Mouse (Mus musculus): ENCODE measurements around the gene Bag6. TPM values are rescaled to one million over a fixed set of nuclear protein-coding genes. Genes with fewer than 3 reads are reported as not detected.

The Bag6 gene
- total RNA-seq, 1 experiment from 2014 or later: 461 TPM

DNA sequence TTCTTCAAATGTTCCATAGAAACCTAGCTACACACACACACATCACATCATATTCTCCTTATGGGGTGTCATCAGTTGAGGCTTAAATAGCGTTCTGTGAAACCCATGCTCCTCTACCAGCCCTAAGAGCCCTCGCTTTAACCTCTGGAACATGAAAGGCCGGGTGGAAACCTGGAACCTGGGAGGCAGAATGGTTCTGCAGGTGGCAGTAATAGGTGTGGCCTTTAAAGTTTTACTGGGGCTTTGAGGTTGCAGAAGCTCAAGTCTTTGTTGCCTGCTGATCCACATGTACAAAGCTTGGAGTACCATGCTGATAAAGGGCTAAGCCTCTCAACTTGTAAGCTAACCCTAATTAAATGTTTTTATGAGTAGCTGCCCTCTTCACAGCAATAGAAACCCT is 12.4 kb downstream of the Bag6 start:
- DNase-seq: no peak

DNA sequence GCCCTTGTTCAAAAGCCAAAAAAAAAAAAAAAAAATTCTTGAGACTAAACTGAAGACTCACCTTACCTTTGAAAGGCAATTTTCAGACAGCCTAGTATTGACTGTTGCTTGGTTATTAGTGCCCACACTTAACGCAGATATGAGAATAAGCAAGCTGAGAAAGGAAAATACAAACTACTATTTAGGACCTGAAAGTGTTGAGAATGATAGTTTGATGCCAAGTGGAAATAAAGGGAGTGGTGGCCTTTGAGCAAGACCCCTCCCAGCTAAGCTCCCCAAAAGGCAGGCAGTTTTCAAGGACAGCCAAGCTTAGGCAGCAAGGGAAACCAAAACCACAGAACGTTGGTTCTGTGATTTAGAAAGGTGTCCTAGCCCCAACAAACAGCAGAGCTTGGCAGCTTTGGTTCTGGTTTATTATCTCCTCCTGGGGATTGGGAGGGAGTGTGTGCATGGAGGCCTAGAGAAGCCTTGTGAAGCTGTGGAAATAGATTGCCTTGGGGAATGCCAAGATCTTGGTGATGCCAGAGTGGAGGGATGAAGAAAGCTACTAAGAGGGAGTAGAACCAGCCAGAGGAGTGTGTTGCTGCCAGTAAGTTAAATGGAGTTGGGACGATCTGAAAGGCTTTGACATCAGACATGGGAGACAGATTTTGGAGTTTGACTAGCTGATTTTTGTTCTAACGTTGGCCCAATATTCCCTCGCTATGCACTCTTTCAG is 13.1 kb downstream of the Bag6 start:
- DNase-seq: no peak

DNA sequence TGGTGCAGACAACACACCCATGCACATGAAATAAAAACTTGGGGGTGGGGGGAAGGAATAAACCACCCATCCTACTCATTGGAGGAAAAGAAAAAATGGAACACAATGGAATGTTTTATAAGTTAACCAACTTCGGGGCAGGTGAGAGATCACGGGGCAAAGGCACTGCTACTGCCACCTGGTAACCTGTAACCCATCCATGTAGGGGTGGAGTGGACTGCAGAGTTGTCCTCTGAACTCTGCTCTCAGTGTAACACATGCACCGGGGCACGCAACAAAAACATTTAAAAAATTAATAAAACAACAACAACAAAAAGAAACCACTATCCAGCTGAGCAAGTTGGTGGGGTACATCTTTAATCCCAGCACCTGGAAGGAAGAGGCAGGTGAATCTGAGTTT is 17.1 kb downstream of the Bag6 start:
- no peak for DNase-seq

DNA sequence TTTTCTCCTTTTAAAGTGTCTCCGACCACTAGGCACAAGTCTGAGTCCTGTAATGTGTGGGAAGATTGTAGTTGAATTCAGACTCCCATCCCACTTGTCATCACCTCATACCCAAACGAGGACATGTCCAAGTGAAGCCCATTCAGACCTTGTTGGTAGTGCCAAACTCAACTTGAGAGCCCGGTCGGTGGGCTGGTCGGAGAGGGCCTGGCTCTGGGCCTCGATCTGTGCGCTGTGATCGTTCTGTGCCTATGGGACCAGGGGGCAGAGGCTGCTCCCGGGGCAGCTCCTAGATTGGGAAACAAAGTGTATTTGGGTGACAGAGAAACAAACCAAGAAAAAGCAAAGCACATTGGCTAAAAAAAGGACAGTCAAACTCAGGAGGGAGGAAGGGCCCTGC is 18.1 kb downstream of the Bag6 start:
- DNase-seq: no peak

DNA sequence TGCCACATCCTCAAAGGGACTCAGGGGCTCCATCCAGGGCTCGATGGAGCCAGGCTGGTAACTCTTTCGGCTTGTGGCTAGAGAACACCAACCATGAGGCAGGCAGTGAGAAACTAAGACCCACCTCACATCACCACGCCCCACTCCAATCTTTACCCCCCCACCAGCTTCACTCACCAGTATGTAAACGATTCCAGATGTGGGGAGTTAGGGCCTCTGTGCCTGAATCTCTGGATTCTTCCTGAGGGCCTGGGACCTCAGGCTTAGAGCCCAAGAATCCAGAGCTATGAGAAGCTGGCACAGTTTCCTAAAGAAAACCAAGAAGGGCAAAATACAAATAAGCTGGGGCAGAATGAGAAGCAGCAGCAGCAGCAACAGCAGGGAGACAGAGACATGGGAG is 19.0 kb downstream of the Bag6 start:
- no peak for DNase-seq

DNA sequence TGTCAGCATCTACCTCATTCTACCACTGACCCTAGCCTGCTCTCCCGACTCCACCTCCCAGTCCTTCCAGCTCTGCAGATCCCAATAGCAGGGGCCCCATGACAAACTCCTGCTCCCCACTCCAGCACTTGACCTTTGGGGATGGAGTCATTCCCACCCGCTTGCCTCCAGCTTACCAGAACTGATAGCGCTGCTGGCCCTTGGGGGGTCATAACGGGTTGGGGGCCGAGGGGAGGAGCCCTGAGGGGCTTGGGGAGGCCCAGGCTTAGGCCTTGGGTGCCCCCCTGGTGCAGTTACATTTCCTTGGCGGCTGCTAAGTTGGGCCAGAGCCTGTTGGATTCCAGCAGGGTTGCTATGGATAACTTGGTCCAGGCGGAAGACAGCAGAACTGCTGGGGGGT is 19.6 kb downstream of the Bag6 start:
- DNase-seq: no peak

DNA sequence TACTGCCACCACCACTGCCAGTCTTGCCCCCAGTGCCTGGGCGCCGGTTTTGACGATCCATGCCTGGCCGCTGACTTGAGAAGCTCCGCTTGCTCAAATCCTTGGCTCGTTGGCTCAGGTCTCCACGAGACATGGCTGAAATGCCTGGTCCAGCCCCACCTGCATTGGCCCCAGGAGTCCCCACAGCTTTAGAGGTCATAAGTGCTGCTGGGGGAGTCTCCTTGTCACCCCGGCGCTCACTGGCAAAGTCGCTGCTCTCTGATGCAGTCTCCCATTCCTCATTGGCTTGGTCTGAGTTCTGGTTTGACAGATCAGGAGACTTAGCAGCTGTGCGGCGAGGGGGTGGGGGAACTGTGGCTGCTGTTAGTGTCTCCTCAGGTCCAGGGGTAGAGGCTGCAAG is 20.5 kb downstream of the Bag6 start:
- DNase-seq: no peak

DNA sequence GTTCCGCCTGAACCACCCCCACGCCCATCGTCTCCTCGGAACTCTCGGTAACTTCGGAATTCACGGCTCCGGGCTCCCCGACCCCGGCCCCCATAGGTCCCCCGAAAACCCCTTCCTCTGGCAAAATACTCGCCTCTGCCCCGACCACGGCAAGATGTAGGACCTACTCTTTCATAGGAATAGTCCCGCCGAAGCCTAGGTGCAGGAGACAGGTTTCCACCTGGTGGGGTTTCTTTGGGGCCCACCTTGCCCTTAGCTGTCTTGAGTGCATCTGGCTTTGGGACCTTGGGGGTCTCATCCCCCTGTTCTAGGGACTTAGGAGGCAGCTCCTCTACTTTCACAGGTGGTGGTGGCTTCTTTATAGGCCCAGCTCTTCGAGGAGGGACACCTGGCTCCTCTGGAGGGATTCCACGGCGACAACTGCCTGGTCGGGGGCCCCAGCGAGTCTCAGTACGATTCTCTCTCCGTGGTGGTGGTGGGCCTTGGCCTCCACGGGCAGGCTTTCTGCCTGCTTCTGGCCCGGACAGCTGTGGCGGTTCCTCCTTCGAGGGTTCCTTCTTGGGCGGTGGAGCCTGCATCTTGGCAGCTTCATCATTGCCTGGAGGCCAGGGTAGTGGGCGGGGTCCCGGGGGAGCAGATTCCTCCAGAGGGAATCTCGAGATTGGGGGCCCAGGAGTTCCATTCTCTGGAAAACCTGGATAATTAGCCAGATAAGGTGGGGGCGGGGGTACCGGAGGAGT is 21.7 kb downstream of the Bag6 start:
- DNase-seq: no peak

DNA sequence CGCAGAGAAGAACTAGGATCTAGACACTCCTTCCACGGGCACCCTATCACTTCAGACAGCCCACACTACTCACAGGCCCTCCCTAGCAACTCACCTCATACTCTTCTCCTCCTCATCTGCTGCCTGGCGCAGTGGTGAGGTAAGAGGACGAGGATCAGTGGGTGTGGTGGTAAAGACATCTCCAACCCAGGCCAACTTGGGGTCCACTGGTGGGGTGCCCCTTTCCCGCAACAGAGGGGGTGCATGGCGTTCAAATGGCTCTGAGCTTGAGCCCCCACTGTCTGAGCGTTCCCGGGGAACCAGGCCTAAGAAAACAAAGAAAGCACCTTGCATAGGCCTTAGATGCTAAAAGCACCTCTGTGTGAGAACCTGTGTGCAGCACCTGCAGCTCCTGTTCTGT is 22.3 kb downstream of the Bag6 start:
- no peak for DNase-seq

DNA sequence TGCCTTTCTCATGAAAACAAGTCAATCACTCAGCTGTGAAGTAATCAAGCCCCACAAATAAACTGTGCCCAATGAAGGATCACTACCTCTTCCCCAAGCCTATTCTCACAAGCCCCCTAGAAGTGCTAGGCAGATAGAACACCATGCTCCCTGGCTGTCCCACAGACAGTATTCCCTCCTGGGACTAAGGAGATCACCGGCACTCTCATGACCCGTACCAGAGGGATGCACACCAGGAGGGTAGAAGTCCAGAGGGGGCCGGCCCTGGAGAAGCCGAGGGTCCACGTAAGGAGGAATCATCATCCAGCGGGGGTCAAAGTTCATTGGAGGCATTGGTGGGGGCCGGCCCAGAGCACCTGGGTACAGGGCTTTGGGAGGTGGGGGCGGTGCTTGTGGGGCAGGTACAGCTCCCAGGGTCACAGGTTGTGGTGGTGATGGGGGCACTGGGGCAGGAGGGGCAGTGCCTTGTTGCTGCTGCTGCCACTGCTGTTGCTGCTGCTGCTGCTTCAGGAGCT is 22.7 kb downstream of the Bag6 start:
- no peak for DNase-seq

DNA sequence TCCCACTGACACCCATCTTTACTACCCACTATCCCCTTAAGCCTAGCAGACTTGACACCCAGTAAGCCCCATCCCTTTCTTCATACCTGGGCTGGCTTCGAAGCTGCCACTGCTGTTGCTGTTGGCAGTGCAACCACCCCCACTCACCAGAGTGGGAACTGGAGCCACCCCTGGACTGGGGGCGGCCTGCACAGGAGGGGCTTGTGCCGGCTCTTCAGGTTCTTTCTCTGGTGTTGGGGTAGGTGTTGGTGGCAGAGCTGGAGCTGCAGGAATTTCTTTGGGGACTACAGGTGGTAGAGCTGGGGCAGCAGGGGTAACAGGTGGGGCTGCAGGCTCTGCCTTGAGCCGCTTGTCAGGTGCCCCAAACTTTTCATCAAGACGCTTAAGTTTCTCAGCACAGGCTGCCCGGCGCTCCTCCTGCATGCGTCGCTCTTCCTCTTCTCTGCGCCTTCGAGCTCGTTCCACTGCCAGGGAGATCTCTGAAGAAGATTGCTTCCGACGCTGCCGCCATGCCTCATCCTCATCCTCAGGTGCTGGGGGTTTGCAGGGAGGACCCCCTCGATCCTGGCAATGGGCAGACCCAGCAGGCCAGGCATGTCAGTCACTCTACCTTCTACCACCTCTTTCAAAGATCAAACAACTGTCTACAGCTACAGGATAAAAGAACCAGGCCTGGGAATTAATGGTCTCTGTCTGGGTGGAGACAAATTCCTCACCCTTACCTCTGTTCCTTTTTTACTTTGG is 24.0 kb downstream of the Bag6 start:
- DNase-seq: no peak

DNA sequence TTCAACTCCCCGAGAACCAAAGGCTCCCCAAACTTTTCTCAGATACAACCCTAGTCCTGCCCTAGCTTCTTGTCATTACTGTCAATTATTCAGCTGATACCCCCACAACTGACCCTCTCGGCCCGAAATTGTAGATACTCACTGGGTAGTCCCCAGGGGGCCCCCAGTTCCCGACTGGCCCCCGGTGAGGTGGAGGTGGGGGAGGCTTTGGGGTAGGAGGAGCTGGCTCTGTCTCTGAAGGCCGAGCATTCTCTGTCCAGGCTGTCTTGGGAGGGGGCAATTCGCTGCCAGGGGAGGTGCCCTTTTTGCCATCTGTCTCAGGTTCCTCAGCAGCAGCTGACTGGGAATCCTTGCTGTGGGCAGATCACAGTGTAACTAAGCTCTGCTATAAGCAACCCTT is 24.7 kb downstream of the Bag6 start:
- no peak for DNase-seq

DNA sequence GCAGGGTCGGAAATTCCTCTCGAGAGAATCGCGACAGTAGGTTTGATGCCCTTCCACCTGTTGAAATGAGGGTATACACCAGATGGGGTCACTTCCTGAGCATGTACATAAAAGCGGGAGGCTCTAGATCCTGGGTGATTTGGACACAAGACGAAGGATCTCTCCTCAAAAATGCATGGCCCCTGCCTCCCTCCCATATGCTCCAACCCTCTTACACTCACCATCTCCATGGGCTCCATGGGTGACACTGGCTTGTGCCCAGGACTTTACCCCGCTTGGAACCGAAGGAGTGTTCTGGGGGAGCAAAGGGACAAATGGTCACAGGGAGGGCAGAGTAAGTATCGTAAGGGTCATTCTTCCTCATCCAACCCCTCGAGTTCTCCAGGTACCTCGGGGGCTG is 26.4 kb downstream of the Bag6 start:
- no peak for DNase-seq

DNA sequence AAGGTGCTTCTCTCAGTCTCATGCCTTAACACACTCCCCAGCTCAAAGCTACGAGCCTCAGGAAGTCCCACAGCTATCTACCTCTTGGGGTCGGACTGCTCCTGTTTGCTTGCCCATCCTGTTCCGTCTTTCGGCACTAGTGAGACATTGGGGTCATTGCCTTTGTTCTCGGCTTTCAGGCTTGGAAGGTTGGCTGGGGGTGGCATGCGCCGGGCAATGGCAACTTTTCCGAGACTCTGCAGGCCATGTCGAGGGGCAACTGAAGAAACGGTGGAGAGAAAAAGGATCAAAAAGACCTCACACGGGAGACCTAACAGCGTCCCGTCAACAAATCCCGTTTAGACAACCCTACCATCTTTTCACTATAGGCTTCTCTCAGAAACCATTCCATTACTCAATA is 27.1 kb downstream of the Bag6 start:
- DNase-seq: no peak

DNA sequence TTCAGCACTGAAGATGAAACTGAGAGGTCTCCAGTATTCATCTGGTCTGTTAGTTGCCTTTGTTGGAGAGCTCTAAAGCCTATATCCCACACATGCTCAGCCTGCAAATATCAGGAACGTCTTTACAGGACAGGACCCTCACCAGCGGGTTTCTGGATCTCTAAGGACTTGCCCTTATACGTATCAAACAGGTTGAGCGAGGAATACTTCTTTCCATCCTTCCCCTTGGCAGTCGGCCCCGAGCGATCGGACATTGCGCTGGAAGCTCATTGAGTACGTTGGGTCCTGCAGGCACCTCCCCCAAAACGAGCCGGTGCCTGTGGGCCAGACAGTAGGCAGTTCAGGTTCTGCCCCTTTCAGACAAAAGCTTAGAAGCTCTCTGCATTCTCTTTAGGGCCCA is 27.8 kb downstream of the Bag6 start:
- peak; percentile 43 for DNase-seq

DNA sequence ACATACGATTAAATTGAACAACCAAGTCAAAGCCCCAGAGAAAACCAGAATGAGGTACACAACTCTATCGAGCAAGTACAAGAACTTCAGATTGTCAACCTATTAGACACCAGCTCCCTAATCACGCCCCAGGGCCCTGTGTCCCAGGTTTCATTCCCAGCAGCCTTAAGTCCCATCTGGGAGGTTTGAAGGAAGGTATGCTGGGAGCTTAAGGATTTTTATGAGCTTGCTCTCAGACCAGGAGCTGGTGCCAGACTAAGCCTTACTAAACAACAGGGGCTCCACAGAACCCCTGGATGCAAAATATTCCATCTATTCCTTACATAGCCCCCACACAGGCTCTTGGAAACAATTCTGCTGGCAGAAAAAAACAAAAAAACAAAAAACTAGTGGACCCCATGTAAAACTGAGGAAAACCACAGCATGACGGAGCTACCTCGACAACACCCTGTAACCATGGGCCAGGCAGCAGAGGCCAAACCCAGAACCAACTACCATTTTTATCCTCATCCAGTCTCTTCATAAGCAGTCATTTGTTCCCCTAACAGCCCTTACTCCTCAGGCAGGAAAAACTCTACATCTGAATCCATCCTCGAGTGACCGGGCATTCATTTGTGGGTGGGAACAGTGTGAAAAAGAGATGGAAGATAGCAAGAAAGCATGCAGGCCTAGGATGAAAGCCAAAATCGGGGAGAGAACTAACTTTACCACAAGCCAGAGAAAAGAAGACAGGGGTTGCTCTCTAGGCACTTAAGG is 28.5 kb downstream of the Bag6 start:
- no peak for DNase-seq

DNA sequence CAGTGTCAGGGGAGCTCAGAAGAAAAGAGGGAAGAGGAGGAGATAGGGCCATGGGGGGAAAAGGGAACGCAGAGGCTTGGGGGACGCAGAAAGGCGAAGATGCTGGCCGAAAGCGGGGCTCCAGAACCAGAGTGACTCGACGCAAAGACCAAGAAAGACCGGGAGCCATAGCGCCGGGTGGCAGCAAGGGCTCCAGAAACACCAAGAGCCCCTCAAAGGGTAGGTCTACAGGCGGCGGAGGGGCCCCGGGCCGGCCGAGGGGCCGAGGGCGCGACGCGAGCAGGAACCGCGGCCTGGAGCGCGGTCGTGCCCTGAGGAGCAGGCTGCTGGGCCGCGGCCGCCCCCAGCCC is 29.2 kb downstream of the Bag6 start:
- no peak for DNase-seq

DNA sequence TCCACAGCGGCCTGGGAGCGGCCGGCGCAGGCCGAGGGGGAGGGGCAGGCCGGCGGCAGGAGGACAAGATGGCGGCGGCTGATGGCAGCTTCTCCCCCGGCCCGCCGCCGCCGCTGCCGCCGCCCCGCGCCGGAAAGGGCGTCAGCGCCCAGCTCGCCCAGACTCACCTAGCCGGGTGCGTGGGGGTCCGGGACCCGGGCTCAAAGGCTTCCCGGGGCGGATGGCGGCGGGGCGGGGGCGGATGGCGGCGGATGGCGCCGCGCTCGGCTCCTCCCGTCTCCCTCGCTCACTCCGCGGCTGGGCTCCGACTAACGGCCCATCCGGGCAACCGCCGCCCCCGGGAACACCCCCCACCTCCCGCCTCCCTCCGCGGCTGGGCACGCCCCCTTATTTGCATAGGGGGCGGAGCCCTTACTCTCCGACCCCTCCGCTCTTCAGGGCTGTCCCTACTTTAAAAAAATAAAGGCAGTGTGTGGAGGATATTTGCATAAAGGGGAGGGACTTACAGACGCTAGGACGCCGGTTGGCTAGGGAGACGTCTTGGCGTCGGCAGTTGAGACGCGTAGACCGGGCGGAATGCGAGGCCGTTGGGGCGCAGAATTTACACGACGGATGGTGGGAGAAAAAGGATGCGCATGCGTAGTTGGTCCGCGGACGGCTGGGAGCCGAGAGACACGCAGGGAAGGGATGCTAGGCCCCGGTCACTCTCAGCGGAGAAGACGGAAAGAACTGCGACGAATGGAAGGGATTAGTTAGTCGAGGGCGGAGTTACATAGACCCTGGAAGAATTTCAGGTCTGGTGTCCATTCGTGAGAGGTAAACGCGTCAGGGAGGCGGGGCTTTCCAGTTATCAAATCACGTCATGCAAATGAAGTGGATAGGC is 29.8 kb downstream of the Bag6 start, which contains the start of gene Prrc2a:
TSS of gene Prrc2a (minus strand) at position 330 of the 883 bp plus-strand sequence.
- peak; percentile 95 for DNase-seq

DNA sequence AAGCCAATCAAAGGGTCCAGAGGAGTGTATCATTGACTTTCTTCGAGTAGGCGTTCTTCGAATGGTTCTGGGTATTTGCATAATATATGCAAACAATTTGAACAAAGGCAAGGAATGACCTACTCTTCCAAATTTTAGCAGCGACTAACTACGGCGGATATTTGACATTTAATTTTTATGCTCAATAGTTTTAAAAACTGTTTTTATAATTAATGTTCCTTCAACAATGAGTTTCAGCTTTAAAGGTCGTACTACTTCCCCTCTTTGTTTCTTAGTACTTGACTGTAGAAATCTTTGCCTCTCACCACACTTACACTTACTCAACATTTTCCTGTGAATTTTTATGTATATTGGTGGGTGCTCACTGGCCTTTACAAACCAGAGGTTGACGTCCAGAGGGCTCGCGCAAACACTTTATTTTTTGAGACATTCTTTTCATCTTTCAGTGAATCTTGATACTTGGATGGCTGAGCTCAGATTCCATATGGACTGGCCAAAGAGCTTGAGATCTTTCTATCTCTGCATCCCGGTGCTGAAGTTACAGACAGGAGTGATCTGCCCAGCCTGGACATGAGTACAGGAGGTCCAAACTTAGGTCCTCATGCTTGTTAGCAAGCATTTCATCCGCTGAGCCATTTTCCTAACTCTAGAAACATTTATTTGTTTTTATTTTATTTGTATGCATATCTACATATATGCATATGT is 30.6 kb downstream of the Bag6 start:
- DNase-seq: no peak

DNA sequence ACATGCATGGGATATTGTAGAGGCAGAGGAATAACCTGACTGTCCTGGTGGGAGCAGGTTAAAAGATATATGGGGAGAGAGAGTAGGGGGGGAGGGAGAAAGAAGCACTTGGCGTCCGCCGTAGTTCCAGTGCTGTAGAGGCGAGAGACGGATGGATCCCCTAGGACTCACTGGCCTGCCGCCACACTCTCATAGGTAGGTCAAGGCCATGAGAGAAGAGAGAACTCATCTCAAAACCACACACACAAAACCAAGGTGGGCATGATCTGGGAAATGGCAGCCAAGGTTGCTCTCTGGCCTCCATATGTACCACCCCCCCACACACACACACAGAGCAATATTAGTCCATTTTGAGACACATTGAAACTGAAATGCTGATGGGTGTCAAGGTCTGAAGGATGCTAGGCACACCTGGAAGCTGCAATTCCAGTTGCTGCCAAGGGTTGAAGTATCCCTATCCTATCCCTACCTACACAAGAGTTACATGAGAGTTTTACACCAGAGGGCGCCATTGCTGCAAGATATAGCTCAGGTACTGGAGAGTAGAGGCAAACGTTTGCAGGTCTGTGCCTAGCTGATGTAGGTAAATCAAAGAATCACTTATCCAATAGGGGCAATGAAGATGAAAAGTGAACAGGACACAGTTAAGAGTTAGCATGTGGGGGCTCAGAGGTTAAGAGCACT is 31.5 kb downstream of the Bag6 start:
- no peak for DNase-seq
